Mouse (Mus musculus): ENCODE data around the gene Mfap5. TPM values are rescaled to one million over a fixed set of nuclear protein-coding genes. Genes with fewer than 3 reads are reported as not detected.

The Mfap5 gene
- polyA plus RNA-seq, 1 experiment, result 3.6 TPM

DNA sequence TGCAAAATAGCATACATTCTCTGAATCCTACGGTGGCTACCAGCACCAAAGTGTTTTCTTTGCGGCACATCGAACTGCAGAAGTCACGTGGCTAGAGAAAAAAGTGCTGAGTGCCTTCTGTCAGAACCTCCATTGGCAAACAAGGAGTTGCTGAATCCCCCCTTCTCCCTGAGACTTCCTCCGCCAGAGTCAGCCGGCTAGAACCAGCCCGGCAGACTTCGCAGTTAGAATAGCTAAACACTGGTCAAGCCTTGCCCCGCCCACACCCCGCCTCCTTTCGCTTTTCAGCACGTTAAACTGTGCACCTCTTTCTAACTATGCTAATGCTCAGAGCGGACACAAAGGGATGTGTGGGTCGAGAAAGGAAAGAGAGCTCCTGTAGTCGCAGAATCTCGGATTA lies 14.1 kb upstream of the Mfap5 start:
- TF ChIP-seq CTCF (IDR thresholded peaks at IDR 0.05; ENCODE audit: low read depth, low read length), result no peak
- peak; percentile 92 for TF ChIP-seq EP300 (IDR thresholded peaks at IDR 0.05; ENCODE audit: insufficient read depth, low read depth, low read length)
- TF ChIP-seq POLR2A (IDR thresholded peaks at IDR 0.05; ENCODE audit: insufficient read depth, low read length), result peak; percentile 74
- Histone ChIP-seq H3K9ac (ENCODE audit: low read depth, poor library complexity, severe bottlenecking) (peak overlapping the region; percentile 61), H3K27ac (ENCODE audit: insufficient read depth, low read length) (peak overlapping the region; percentile 87), H3K4me1 (ENCODE audit: control insufficient read depth, insufficient read depth, low read length) (peaks cover 9% of the 10 kb centered on the region), H3K9me3 (replicated peaks; ENCODE audit: control insufficient read depth, insufficient read depth, low read length, poor library complexity, severe bottlenecking) (no peaks in the 10 kb centered on the region), H3K27me3 (ENCODE audit: control insufficient read depth, insufficient read depth, low read length, poor library complexity, severe bottlenecking) (peaks cover 3% of the 10 kb centered on the region; the same call in 1 of the 2 replicates), H3K36me3 (ENCODE audit: control insufficient read depth, insufficient read depth, low read length, poor library complexity, severe bottlenecking) (no peaks in the 10 kb centered on the region), H3K4me3 (ENCODE audit: low read depth, low read length) (peak overlapping the region; percentile 48)

GRCm38 (mm10) chr6:122492479-122492878 lies 13.2 kb upstream of the Mfap5 start:
- peaks cover 3% of the 10 kb centered on the region; the same call in 1 of the 2 replicates for H3K27me3 ChIP-seq (ENCODE audit: control insufficient read depth, insufficient read depth, low read length, poor library complexity, severe bottlenecking)
- H3K4me1 ChIP-seq (ENCODE audit: control insufficient read depth, insufficient read depth, low read length), result peaks cover 9% of the 10 kb centered on the region
- H3K4me3 ChIP-seq (ENCODE audit: low read depth, low read length), result no peak overlapping the region
- H3K36me3 ChIP-seq (ENCODE audit: control insufficient read depth, insufficient read depth, low read length, poor library complexity, severe bottlenecking), result no peaks in the 10 kb centered on the region
- H3K9ac ChIP-seq (ENCODE audit: low read depth, poor library complexity, severe bottlenecking), result peak overlapping the region; percentile 61; the same call in 1 of the 2 replicates
- TF ChIP-seq CTCF (IDR thresholded peaks at IDR 0.05; ENCODE audit: low read depth, low read length) (no peak), EP300 (IDR thresholded peaks at IDR 0.05; ENCODE audit: insufficient read depth, low read depth, low read length) (no peak), POLR2A (IDR thresholded peaks at IDR 0.05; ENCODE audit: insufficient read depth, low read length) (no peak)
- H3K27ac ChIP-seq (ENCODE audit: insufficient read depth, low read length), result peak overlapping the region; percentile 1; the same call in 1 of the 2 replicates
- H3K9me3 ChIP-seq (replicated peaks; ENCODE audit: control insufficient read depth, insufficient read depth, low read length, poor library complexity, severe bottlenecking), result no peaks in the 10 kb centered on the region

DNA sequence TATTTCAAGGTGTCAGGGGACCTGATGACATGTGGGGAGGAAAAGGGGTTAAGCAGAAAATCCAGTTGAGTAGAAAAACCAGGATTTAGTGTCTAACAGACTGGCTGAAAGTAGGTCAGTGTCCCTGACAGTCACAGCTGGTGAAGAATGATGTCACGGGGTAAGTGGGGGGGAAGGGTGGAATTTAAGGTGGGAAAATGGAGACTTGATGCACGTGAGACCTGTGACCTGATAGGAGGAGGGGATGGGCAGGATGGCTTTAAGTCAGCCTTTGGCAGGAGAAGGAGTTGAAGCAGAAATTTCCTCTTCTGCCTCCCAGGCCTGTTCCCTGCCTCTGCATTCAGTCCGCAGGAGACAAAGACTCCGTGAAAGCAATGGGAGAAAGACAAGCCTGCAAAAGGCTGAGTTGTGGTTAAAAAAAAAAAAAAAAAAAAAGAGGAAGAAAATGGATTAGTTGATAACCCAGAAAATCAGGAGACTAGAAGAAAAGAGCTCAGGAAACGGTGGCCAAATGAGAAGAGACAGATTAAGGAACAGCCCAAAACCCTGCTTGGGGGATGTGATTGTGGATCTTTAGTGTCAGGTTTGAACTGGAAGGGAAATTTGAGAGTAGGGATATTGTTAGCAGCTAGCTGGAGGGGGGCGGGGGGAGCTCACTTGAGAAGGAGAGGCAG lies 11.7 kb upstream of the Mfap5 start:
- H3K4me3 ChIP-seq (ENCODE audit: low read depth, low read length), result no peak overlapping the region
- H3K27ac ChIP-seq (ENCODE audit: insufficient read depth, low read length), result no peak overlapping the region
- peaks cover under 1% of the 10 kb centered on the region; the same call in 1 of the 2 replicates for H3K27me3 ChIP-seq (ENCODE audit: control insufficient read depth, insufficient read depth, low read length, poor library complexity, severe bottlenecking)
- no peak overlapping the region for H3K9ac ChIP-seq (ENCODE audit: low read depth, poor library complexity, severe bottlenecking)
- H3K9me3 ChIP-seq (replicated peaks; ENCODE audit: control insufficient read depth, insufficient read depth, low read length, poor library complexity, severe bottlenecking), result no peaks in the 10 kb centered on the region
- H3K36me3 ChIP-seq (ENCODE audit: control insufficient read depth, insufficient read depth, low read length, poor library complexity, severe bottlenecking), result no peaks in the 10 kb centered on the region
- TF ChIP-seq POLR2A (IDR thresholded peaks at IDR 0.05; ENCODE audit: insufficient read depth, low read length) (no peak), EP300 (IDR thresholded peaks at IDR 0.05; ENCODE audit: insufficient read depth, low read depth, low read length) (no peak), CTCF (IDR thresholded peaks at IDR 0.05; ENCODE audit: low read depth, low read length) (no peak)
- peaks cover 9% of the 10 kb centered on the region for H3K4me1 ChIP-seq (ENCODE audit: control insufficient read depth, insufficient read depth, low read length)

GRCm38 (mm10) chr6:122495082-122495881 lies 10.4 kb upstream of the Mfap5 start:
- TF ChIP-seq EP300 (IDR thresholded peaks at IDR 0.05; ENCODE audit: insufficient read depth, low read depth, low read length) (no peak), CTCF (IDR thresholded peaks at IDR 0.05; ENCODE audit: low read depth, low read length) (no peak), POLR2A (IDR thresholded peaks at IDR 0.05; ENCODE audit: insufficient read depth, low read length) (no peak)
- H3K27me3 ChIP-seq (ENCODE audit: control insufficient read depth, insufficient read depth, low read length, poor library complexity, severe bottlenecking), result no peaks in the 10 kb centered on the region
- H3K4me3 ChIP-seq (ENCODE audit: low read depth, low read length), result 0 out of 2 replicates have a peak overlapping the region, but pooled peaks have one; percentile 2
- H3K27ac ChIP-seq (ENCODE audit: insufficient read depth, low read length), result no peak overlapping the region
- no peaks in the 10 kb centered on the region for H3K9me3 ChIP-seq (replicated peaks; ENCODE audit: control insufficient read depth, insufficient read depth, low read length, poor library complexity, severe bottlenecking)
- no peaks in the 10 kb centered on the region for H3K36me3 ChIP-seq (ENCODE audit: control insufficient read depth, insufficient read depth, low read length, poor library complexity, severe bottlenecking)
- H3K4me1 ChIP-seq (ENCODE audit: control insufficient read depth, insufficient read depth, low read length), result peaks cover 9% of the 10 kb centered on the region
- H3K9ac ChIP-seq (ENCODE audit: low read depth, poor library complexity, severe bottlenecking), result peak overlapping the region; percentile 25

GRCm38 (mm10) chr6:122496501-122496900 lies 9.1 kb upstream of the Mfap5 start:
- Histone ChIP-seq H3K4me3 (ENCODE audit: low read depth, low read length) (no peak overlapping the region), H3K9ac (ENCODE audit: low read depth, poor library complexity, severe bottlenecking) (no peak overlapping the region), H3K4me1 (ENCODE audit: control insufficient read depth, insufficient read depth, low read length) (peaks cover 9% of the 10 kb centered on the region), H3K36me3 (ENCODE audit: control insufficient read depth, insufficient read depth, low read length, poor library complexity, severe bottlenecking) (no peaks in the 10 kb centered on the region), H3K9me3 (replicated peaks; ENCODE audit: control insufficient read depth, insufficient read depth, low read length, poor library complexity, severe bottlenecking) (no peaks in the 10 kb centered on the region), H3K27ac (ENCODE audit: insufficient read depth, low read length) (no peak overlapping the region), H3K27me3 (ENCODE audit: control insufficient read depth, insufficient read depth, low read length, poor library complexity, severe bottlenecking) (no peaks in the 10 kb centered on the region)
- TF ChIP-seq CTCF (IDR thresholded peaks at IDR 0.05; ENCODE audit: low read depth, low read length), result no peak
- TF ChIP-seq POLR2A (IDR thresholded peaks at IDR 0.05; ENCODE audit: insufficient read depth, low read length), result no peak
- TF ChIP-seq EP300 (IDR thresholded peaks at IDR 0.05; ENCODE audit: insufficient read depth, low read depth, low read length), result no peak
